Mouse (Mus musculus): Measurements from ENCODE around the gene 7530416G11Rik.

The 7530416G11Rik gene

GRCm38 (mm10) chr15:85503127-85503526 is at the start of gene 7530416G11Rik:
7530416G11Rik (minus strand) TSS chr15:85503227.
- DNase-seq (ENCODE audit: low spot score), result no peak

DNA sequence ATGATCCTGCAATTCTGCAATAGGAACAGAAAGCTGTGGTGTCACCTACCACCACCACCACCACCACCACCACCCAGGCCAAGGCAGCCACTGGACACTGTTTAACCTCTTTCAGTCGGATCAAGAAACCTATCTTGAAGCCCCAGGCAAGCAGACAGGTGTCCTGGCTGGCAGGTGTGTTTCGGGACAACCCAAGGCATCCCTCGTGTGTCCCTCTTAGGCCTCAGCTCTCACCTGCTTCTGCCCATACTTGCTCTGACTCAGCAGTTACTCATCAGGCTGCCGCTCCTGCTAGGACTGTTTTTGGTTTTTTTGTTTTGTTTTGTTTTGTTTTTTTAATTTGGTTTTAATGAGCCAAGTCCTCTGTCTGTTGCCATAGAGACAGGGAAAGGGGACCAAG is 43.5 kb upstream of the 7530416G11Rik start:
- DNase-seq (ENCODE audit: low spot score), result no peak

GRCm38 (mm10) chr15:85545369-85545768 is 42.3 kb upstream of the 7530416G11Rik start:
- no peak for DNase-seq (ENCODE audit: low spot score)

DNA sequence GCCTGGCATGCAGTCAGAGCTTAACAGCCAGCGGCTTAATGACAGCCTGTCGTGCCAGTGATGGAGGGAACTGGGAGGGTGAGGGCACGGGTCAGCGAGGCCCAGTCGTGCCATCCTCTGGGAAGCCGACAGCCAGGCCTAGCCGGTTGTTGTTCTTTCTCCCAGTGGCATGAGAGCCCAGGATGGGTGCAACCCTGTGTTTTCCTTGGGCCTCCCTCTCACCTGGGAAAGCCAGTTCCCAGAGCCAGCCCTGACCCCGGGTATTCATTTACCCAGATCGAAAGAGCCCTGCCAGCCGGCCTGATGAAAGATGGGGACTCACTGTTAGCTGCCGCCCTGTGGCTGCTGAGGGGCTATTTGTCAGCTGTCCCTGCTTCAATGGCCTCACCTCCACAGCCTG is 35.1 kb upstream of the 7530416G11Rik start:
- DNase-seq (ENCODE audit: low spot score), result no peak

DNA sequence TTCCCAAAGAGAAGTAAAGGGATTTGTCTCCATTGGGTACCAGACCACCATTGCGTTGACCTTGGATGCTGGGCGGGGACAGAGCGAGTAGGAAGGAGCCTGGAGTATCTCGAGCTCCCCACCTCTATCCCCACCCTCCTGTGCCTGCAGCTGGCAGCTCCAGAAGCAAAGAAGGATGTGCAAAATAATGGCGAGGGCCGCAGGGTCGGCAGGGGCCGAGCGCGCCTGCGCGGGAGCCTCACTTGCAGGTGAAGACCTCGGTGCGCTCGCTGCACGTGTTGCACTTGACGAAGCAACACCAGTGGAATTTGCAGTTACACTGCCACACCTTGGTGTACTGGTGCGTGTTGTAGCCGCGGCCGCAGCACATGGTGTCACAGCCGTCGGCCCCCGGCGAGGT is 34.1 kb upstream of the 7530416G11Rik start:
- DNase-seq (ENCODE audit: low spot score), result no peak

DNA sequence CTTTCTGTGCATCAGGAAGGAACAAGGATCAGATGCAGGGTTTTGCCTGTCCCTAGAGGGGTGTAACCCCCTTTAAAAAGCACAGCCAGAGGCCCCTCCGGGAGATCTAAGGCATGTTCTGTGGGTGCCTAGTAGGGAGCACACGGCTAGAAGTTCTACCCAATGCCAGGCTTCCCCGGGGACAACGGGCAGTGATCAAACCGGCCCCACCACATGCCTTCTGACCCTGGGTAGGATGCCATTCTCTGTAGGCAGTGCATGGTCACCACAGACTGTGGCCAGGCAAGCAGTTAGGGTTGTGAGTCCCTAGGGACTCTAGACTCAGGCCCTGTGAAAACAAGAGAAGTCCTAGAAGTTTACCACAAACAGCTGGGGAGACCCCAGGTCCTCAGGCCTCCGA is 31.6 kb upstream of the 7530416G11Rik start:
- no peak for DNase-seq (ENCODE audit: low spot score)

GRCm38 (mm10) chr15:85534215-85534614 is 31.2 kb upstream of the 7530416G11Rik start:
- DNase-seq (ENCODE audit: low spot score), result no peak

- DNase-seq (ENCODE audit: low spot score), result no peak
Measured at GRCm38 (mm10) chr15:85532063-85532462, 29.0 kb upstream of the 7530416G11Rik start.

GRCm38 (mm10) chr15:85529911-85530310 is 26.9 kb upstream of the 7530416G11Rik start:
- no peak for DNase-seq (ENCODE audit: low spot score)

GRCm38 (mm10) chr15:85524404-85524950 is 21.4 kb upstream of the 7530416G11Rik start:
- no peak for DNase-seq (ENCODE audit: low spot score)

DNA sequence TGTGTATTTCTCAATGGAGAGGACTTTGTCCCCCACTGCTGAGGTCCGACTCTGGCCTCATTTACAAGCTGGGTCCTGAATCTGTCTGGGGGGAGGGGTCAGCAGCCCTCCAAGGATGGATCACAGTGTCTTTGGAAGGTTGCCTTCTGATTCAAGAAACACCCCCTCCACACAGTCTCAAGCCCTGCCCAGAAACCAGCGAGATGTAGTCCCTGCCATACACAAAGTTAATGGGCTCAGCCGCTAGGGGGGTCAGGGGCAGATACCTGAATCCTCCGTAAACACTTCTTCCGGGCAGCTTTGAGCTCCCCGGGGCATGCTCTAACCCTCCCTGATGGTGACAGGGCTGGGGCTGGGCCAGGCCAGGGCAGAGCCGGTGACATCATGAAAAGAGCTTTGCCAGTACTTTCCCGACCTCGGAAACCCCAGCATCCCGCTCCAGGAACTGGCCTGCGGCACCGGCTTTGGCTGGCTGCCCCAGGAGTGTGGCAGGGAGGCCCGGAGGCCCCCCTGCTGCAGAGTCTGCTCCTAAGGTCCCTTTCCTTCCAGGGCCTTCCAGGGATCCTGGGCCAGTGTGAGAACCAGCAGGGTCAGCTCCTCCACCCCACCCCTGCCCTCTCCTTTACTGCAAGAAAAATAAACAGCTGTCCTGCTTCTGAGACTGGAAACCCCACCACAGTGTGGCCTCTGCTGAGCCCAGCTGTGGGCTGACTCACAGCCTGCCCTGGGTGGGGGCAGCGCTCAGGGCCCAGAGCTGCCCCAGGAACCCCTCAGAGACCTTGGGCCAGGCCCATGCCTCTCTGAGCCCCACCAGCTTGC is 20.4 kb upstream of the 7530416G11Rik start:
- peak; percentile 70 for DNase-seq (ENCODE audit: low spot score)

GRCm38 (mm10) chr15:85519438-85519837 is 16.4 kb upstream of the 7530416G11Rik start:
- DNase-seq (ENCODE audit: low spot score), result no peak

DNA sequence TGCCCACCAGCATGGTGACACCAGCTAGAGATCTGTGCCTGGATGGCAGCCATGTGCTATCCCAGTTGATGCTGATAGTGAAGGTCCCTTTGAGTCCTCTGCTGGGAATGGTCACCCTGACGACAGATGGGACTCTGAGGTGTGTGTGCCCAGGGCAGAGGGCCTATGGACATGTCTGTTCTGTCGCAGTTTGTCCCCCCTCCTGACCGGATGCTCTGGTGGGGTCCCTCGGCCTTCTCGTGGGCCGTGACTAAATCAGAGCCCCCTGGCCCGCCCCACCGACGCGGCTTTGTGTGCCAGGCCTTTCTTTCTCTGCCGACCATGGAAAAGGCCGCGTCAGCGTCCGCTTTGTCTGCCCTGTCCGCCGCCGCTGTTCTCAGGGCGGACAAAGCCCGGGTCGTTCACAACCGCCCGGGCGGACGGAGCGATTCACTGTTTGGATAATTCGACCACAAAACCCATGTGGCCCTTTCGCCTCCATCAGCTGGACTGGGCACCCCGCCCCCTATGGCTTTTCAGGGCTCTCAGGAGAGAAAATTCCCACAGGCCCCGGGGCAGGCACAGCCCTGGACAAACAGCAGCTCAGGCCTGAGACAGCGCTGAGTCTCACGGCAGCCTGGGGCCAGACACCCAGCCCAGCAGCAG is 4.5 kb upstream of the 7530416G11Rik start:
- no peak for DNase-seq (ENCODE audit: low spot score)

GRCm38 (mm10) chr15:85506680-85507079 is 3.7 kb upstream of the 7530416G11Rik start:
- DNase-seq (ENCODE audit: low spot score), result no peak

GRCm38 (mm10) chr15:85505118-85505925 is 2.3 kb upstream of the 7530416G11Rik start:
- no peak for DNase-seq (ENCODE audit: low spot score)

DNA sequence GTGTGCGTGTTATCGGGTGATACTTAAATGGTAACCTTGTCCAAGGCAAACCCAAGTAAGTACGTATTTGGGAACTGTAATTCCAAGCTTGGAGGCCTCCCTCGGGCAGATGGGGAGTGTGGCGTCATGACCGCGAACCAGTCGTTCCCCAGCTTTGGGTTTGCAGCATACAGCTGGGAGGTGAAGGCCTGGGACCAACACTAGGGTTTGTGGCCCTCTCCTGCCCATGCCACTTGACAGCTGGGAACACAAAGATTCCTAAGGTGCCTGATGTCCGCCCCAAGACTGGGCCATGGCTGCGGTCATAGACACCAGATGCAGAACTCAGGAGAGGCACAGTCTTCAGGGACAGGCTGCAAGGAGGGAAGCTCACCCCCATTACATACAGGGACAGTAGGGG is 2.8 kb downstream of the 7530416G11Rik start:
- no peak for DNase-seq (ENCODE audit: low spot score)

GRCm38 (mm10) chr15:85497981-85498475 is 5.0 kb downstream of the 7530416G11Rik start:
- no peak for DNase-seq (ENCODE audit: low spot score)

GRCm38 (mm10) chr15:85497548-85497947 is 5.5 kb downstream of the 7530416G11Rik start:
- DNase-seq (ENCODE audit: low spot score), result no peak

DNA sequence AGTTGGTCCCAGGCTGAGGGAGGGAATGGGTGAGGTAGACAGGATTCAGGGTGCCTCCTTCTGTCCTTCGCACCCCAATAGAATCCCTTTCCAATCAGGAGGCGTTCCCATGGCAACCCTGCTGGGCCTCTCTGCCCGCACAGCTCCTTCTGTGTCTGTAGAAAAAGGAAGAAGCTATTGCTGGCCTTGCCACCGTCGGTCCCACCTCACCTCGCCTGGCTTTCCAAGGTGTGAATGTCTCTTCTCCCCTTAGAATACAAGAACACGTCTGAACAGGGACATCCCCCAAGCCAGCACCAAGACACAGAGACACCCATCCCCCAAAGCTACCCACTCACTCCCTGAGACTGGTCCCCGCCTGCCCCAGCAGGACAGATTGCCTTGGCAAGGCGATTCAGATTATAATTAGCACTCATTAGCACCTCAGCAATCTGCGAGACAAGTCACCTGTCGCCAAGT is 8.8 kb downstream of the 7530416G11Rik start:
- no peak for DNase-seq (ENCODE audit: low spot score)

DNA sequence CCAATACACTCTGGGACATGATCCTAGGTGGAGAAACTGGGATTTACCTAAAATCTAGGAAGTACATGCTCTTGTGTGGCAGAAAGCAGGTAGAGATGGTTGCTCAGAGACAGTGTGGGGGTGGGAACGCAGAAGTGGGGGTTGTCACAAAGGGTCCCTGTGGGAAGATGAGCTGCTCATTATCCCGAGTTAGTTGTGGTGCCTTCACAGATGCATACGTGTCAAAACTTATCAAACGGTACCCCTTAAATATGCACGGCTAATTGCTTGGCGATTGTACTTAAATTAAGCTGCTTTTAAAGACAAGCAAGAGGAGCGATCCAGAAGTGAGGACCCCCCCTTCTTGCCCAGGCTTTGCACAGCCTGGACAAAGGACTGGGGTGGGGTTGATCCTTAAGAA is 13.3 kb downstream of the 7530416G11Rik start:
- DNase-seq (ENCODE audit: low spot score), result no peak

- no peak for DNase-seq (ENCODE audit: low spot score)
Measured at GRCm38 (mm10) chr15:85488900-85489299, 14.1 kb downstream of the 7530416G11Rik start.

- DNase-seq (ENCODE audit: low spot score), result no peak
Measured at GRCm38 (mm10) chr15:85480630-85481029, 22.4 kb downstream of the 7530416G11Rik start.

All from testis, postnatal 10 days (tissue).